Mouse (Mus musculus): Measurements from ENCODE around the gene Cog6. TPM values are rescaled to one million over a fixed set of nuclear protein-coding genes. Genes with fewer than 3 reads are reported as not detected.

Cog6 gene
- total and polyA plus RNA-seq, 3 experiments, result 15.6 to 25.8 (median 18.4) TPM

GRCm38 (mm10) chr3:53042240-53042567 lies 25.2 kb upstream of the Cog6 start:
- Histone ChIP-seq H3K9ac (ENCODE audit: insufficient read depth, low read depth) (no peak overlapping the region), H3K27ac (ENCODE audit: insufficient read depth, low read depth) (no peak overlapping the region), H3K36me3 (replicated peaks in 1 of 2; ENCODE audit: control insufficient read depth in 1 of 2, insufficient read depth in 1 of 2, low read length in 1 of 2) (no peaks in the 10 kb centered on the region), H3K79me2 (replicated peaks; ENCODE audit: control insufficient read depth, extremely low read depth, insufficient read depth, poor library complexity, severe bottlenecking) (no peaks in the 10 kb centered on the region), H3K27me3 (replicated peaks) (no peaks in the 10 kb centered on the region), H3K9me3 (replicated peaks; ENCODE audit: low read length) (no peaks in the 10 kb centered on the region), H3K4me1 (ENCODE audit: control insufficient read depth in 1 of 2, insufficient read depth in 2 of 2) (peaks cover 0 to 7% of the 10 kb centered on the region in 2 experiments; a peak in 2 of 4 replicates), H3K4me2 (ENCODE audit: insufficient read depth, low read depth, poor library complexity, severe bottlenecking) (no peak overlapping the region), H3K4me3 (replicated peaks in 1 of 3; ENCODE audit: low read depth in 2 of 3, low read length in 2 of 3, poor library complexity in 1 of 3) (no peak overlapping the region)
- TF ChIP-seq TBP (conservative IDR thresholded peaks at IDR 0.05; ENCODE audit: low read depth, low read length) (no peak), RAD21 (IDR thresholded peaks at IDR 0.05; ENCODE audit: low read depth, low read length) (no peak), PAX5 (IDR thresholded peaks at IDR 0.05; ENCODE audit: low read length) (no peak), MXI1 (IDR thresholded peaks at IDR 0.05; ENCODE audit: low read depth, low read length) (no peak), CHD2 (IDR thresholded peaks at IDR 0.05; ENCODE audit: low read length) (no peak), BHLHE40 (IDR thresholded peaks at IDR 0.05; ENCODE audit: low read depth, low read length) (no peak), MAFK (IDR thresholded peaks at IDR 0.05; ENCODE audit: insufficient replicate concordance, low read length) (no peak), KAT2A (IDR thresholded peaks at IDR 0.05; ENCODE audit: insufficient replicate concordance, low read length) (no peak), GABPA (IDR thresholded peaks at IDR 0.05; ENCODE audit: insufficient replicate concordance, low read depth, low read length) (no peak), MAX (IDR thresholded peaks at IDR 0.05; ENCODE audit: low read length) (no peak), EP300 (IDR thresholded peaks at IDR 0.05; ENCODE audit: low read length) (no peak), POLR2A (IDR thresholded peaks at IDR 0.05; ENCODE audit: low read depth, low read length) (no peak), JUN (IDR thresholded peaks at IDR 0.05; ENCODE audit: insufficient read depth, low read depth, low read length) (no peak), UBTF (IDR thresholded peaks at IDR 0.05; ENCODE audit: low read depth, low read length) (no peak), ETS1 (conservative IDR thresholded peaks at IDR 0.05; ENCODE audit: low read depth, low read length) (no peak), JUND (conservative IDR thresholded peaks at IDR 0.05; ENCODE audit: low read depth, low read length) (no peak)
- in situ Hi-C loops (cut with MboI; ENCODE audit: low pct_ligation_motif_present, low pct_unique_long_range_greater_than_20kb, low sequenced_read_pairs) (no loop called here), dilution Hi-C loops (cut with MboI; ENCODE audit: extremely low pct_ligation_motif_present, extremely low pct_unique_long_range_greater_than_20kb, low sequenced_read_pairs) (no loop called here)
- DNase-seq (ENCODE audit: extremely low read depth), result no peak

- no peak for TF ChIP-seq ETS1 (conservative IDR thresholded peaks at IDR 0.05; ENCODE audit: low read depth, low read length)
- no peak for TF ChIP-seq NELFE (IDR thresholded peaks at IDR 0.05; ENCODE audit: low read depth, low read length)
- Histone ChIP-seq H3K36me3 (replicated peaks in 1 of 2; ENCODE audit: control insufficient read depth in 1 of 2, insufficient read depth in 1 of 2, low read length in 1 of 2) (no peaks in the 10 kb centered on the region), H3K79me2 (replicated peaks; ENCODE audit: control insufficient read depth, extremely low read depth, insufficient read depth, poor library complexity, severe bottlenecking) (no peaks in the 10 kb centered on the region), H3K4me3 (replicated peaks in 1 of 3; ENCODE audit: low read depth in 2 of 3, low read length in 2 of 3, poor library complexity in 1 of 3) (no peak within 1 kb of the TSS), H3K9me3 (replicated peaks; ENCODE audit: low read length) (no peaks in the 10 kb centered on the region), H3K4me2 (ENCODE audit: insufficient read depth, low read depth, poor library complexity, severe bottlenecking) (peak within 1 kb of the TSS; percentile 41), H3K27me3 (replicated peaks) (no peaks in the 10 kb centered on the region), H3K27ac (ENCODE audit: insufficient read depth, low read depth) (no peak within 1 kb of the TSS), H3K9ac (ENCODE audit: insufficient read depth, low read depth) (no peak within 1 kb of the TSS), H3K4me1 (ENCODE audit: control insufficient read depth in 1 of 2, insufficient read depth in 2 of 2) (peaks cover 0 to 7% of the 10 kb centered on the region in 2 experiments; a peak in 2 of 4 replicates)
- no peak for DNase-seq (ENCODE audit: extremely low read depth)
- in situ Hi-C loops (cut with MboI; ENCODE audit: low pct_ligation_motif_present, low pct_unique_long_range_greater_than_20kb, low sequenced_read_pairs) (no loop called here), dilution Hi-C loops (cut with MboI; ENCODE audit: extremely low pct_ligation_motif_present, extremely low pct_unique_long_range_greater_than_20kb, low sequenced_read_pairs) (no loop called here)
Measured at GRCm38 (mm10) chr3:53041411-53042239, 24.6 kb upstream of the Cog6 start, which contains the start of gene Lhfp. Lhfp (plus strand) TSS chr3:53041528.

All from CH12.LX (cell line).